Mouse (Mus musculus) stomach, embryonic 16.5 days (tissue): ENCODE results near the gene Stk39. TPM values are rescaled to one million over a fixed set of nuclear protein-coding genes. Genes with fewer than 3 reads are reported as not detected.

Experiments used
- ATAC-seq: fragments of 200-750 bp; cut with Nextera tagmentation; 2 replicates; pipeline ENCODE4 v1.8.0; 2017; ENCODE audit warnings: moderate number of reproducible peaks, moderate TSS enrichment; ENCODE audit not compliant: insufficient read depth, low FRiP score
- H3K27ac ChIP-seq: fragments of 300-500 bp; sonication (generic); 2 replicates; pipeline ENCODE4 v1.5.1; 2014; ENCODE audit warnings: low read length
- H3K27me3 ChIP-seq: fragments of 300-500 bp; sonication (generic); 2 replicates; pipeline ENCODE4 v1.6.1; 2014; ENCODE audit warnings: low read length, control low read depth, mixed read lengths; ENCODE audit not compliant: control insufficient read depth, insufficient read depth
- H3K36me3 ChIP-seq: fragments of 300-500 bp; sonication (generic); 2 replicates; pipeline ENCODE4 v1.6.1; 2014; ENCODE audit warnings: low read length; ENCODE audit not compliant: control insufficient read depth, insufficient read depth
- H3K4me1 ChIP-seq: fragments of 300-500 bp; sonication (generic); 2 replicates; pipeline ENCODE4 v1.6.1; 2014; ENCODE audit warnings: low read length, control low read depth, mixed read lengths; ENCODE audit not compliant: control insufficient read depth, insufficient read depth
- H3K4me2 ChIP-seq: fragments of 300-500 bp; sonication (generic); 2 replicates; pipeline ENCODE4 v1.6.1; 2014; ENCODE audit warnings: low read depth, low read length, mixed read lengths
- H3K4me3 ChIP-seq: fragments of 300-500 bp; sonication (generic); replicated peaks from 2 replicates; pipeline ENCODE4 v1.5.1; 2014; ENCODE audit warnings: mild to moderate bottlenecking, low read length
- H3K9ac ChIP-seq: fragments of 300-500 bp; sonication (generic); 2 replicates; pipeline ENCODE4 v1.6.1; 2014; ENCODE audit warnings: low read length
- H3K9me3 ChIP-seq: fragments of 300-500 bp; sonication (generic); replicated peaks from 2 replicates; pipeline ENCODE4 v1.6.1; 2016; ENCODE audit warnings: low read length, control low read depth; ENCODE audit not compliant: control insufficient read depth
- WGBS: fragments of 180-500 bp; shearing (Covaris S2); extraction: QIAGEN DNeasy Blood & Tissue Kit; methylation state at CpG from one replicate; pipeline ENCODE4 v1.1.7; 2014; 5-methylcytosine and 5-hydroxymethylcytosine counted together
- polyA plus RNA-seq: library from polyadenylated mRNA; unstranded; fragments of >200 nt; fragmentation: Nextera tagmentation; extraction: Ambion mirVana; gene quantifications from 2 replicates; pipeline ENCODE4 v1.2.1, GENCODE M21; 2015

The Stk39 gene
- polyA plus RNA-seq, 1 experiment from 2014 or later: 9.4 TPM

- Histone ChIP-seq H3K4me2 (no peak overlapping the region), H3K27ac (no peak overlapping the region), H3K9ac (no peak overlapping the region), H3K9me3 (no peaks in the 10 kb centered on the region), H3K4me3 (no peak overlapping the region), H3K36me3 (no peaks in the 10 kb centered on the region), H3K4me1 (0 out of 2 replicates have a peak, but pooled peaks cover 4% of the 10 kb centered on the region), H3K27me3 (no peaks in the 10 kb centered on the region)
- ATAC-seq: no peak
- 66% methylated on average over 6 of the region's 6 CpGs for WGBS
Measured at GRCm38 (mm10) chr2:68371912-68372311, 100.2 kb downstream of the Stk39 start.

GRCm38 (mm10) chr2:68370326-68370725 is 101.7 kb downstream of the Stk39 start:
- H3K4me1 ChIP-seq: no peaks in the 10 kb centered on the region; the same call in 1 of the 2 replicates
- no peak overlapping the region for H3K27ac ChIP-seq
- H3K9ac ChIP-seq: no peak overlapping the region
- no peaks in the 10 kb centered on the region for H3K9me3 ChIP-seq
- H3K36me3 ChIP-seq: no peaks in the 10 kb centered on the region
- 85% methylated on average over 5 of the region's 5 CpGs for whole genome bisulfite sequencing
- H3K4me2 ChIP-seq: no peak overlapping the region
- ATAC-seq: no peak
- no peak overlapping the region for H3K4me3 ChIP-seq
- H3K27me3 ChIP-seq: no peaks in the 10 kb centered on the region

DNA sequence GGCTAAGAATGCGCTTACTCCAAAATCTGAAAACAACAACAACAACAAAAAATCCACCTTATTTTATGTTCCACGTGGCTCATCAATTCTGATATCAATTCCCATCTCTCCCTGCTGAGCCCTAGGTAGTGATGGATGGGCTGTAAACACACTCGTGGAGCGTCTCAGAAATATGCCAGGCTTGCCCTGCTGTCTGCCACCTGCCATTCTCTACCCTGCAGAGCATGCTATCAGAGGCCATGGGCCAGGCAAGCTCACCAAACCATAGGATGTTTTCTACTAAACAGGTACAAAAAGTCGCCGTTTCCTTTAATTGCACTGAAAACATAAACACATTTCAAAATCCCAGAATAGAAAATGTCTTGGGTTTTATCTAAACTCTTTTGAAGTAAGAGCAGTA is 103.0 kb downstream of the Stk39 start:
- Histone ChIP-seq H3K27me3 (no peaks in the 10 kb centered on the region), H3K4me1 (peaks cover 3% of the 10 kb centered on the region; the same call in 1 of the 2 replicates), H3K4me3 (no peak overlapping the region), H3K36me3 (no peaks in the 10 kb centered on the region), H3K4me2 (no peak overlapping the region), H3K9ac (no peak overlapping the region), H3K27ac (no peak overlapping the region), H3K9me3 (no peaks in the 10 kb centered on the region)
- WGBS: 84% methylated on average over 6 of the region's 6 CpGs
- no peak for ATAC-seq

DNA sequence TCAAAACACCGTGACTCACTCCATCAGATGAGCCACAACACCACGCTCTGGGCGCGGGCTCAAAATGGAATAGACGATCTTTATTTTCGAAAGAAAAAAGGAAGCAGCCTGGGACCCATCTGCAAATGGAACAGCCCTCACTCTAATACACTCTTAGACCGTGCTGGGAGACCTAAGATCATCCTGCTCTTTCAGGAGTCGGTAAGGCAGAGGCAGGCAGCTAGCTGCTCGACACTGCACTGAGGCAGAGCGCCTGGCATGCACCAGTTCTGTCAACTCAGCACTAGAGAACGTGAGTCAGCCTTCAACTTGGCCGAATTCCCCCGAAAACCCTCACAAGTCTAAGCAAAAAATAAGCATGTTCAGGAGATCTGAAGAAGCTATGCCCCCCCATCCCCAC is 104.1 kb downstream of the Stk39 start:
- H3K4me2 ChIP-seq: no peak overlapping the region
- H3K36me3 ChIP-seq: no peaks in the 10 kb centered on the region
- H3K9me3 ChIP-seq: no peaks in the 10 kb centered on the region
- no peak for ATAC-seq
- H3K27ac ChIP-seq: no peak overlapping the region
- no peaks in the 10 kb centered on the region for H3K27me3 ChIP-seq
- H3K4me3 ChIP-seq: no peak overlapping the region
- H3K4me1 ChIP-seq: peaks cover 3% of the 10 kb centered on the region; the same call in 1 of the 2 replicates
- H3K9ac ChIP-seq: no peak overlapping the region
- WGBS: 58% methylated on average over 13 of the region's 13 CpGs

DNA sequence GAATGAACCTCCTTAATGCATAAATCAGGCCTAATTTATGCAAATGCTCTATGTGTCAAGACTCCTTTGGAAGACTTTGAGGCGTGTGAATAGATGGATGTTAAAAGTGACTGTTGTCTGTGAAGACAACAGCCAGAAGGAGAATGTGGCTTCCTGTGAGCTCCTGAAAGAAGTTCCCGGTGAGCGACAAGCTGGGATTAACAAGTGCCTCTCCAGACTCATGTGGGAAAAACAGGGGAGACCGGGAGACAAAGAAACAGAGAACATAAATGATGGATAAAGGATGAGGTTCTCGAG is 105.2 kb downstream of the Stk39 start:
- no peaks in the 10 kb centered on the region for H3K27me3 ChIP-seq
- H3K4me1 ChIP-seq: peaks cover 3% of the 10 kb centered on the region; the same call in 1 of the 2 replicates
- 63% methylated on average over 5 of the region's 5 CpGs for WGBS
- H3K4me2 ChIP-seq: no peak overlapping the region
- no peak overlapping the region for H3K4me3 ChIP-seq
- no peak overlapping the region for H3K27ac ChIP-seq
- H3K9ac ChIP-seq: no peak overlapping the region
- no peaks in the 10 kb centered on the region for H3K36me3 ChIP-seq
- no peaks in the 10 kb centered on the region for H3K9me3 ChIP-seq
- ATAC-seq: no peak

DNA sequence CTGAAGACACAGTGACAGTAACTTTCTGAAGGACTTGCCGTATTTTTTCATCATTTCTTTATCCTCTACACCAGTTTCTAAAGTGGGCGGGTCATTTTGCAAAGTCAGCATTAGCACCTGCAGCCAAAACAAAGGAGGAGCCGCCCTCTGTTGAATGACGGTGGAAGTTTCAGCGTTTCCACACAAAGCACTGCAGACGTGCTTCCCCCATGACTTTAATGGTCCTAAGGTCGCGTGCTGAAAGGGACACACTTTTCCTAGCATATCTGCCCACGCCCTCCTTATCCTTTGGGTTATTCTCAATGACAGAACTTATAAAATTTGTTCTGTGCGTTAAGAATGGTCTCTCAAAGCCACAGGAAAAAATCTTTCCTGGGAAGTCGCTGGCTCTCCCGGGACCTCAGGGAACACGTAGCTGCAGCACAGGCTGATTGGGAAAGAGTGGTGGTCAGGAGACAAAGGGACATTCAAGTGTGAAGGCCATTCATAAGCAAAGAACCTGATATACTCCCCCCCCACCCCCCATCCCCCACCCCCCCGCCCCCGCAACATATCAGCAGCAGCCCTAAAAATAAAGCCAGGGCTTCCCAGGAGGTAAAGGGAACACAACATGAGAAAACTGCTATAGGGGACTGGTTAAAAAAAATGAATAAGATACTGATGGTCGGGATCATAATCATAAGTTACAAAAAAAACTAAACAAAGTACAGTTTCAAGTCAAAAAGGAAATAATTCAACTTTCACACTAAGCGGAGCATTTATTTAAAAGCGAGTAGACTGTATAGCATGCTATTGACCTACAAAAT is 105.8 kb downstream of the Stk39 start:
- ATAC-seq: no peak
- H3K9me3 ChIP-seq: no peaks in the 10 kb centered on the region
- no peak overlapping the region for H3K4me3 ChIP-seq
- WGBS: 29% methylated on average over 18 of the region's 18 CpGs
- no peak overlapping the region for H3K27ac ChIP-seq
- H3K4me2 ChIP-seq: no peak overlapping the region; the same call in 1 of the 2 replicates
- peaks cover 3% of the 10 kb centered on the region; the same call in 1 of the 2 replicates for H3K4me1 ChIP-seq
- no peaks in the 10 kb centered on the region for H3K27me3 ChIP-seq
- H3K9ac ChIP-seq: peak overlapping the region; percentile 16; the same call in 1 of the 2 replicates
- no peaks in the 10 kb centered on the region for H3K36me3 ChIP-seq

GRCm38 (mm10) chr2:68365504-68365903 is 106.6 kb downstream of the Stk39 start:
- Histone ChIP-seq H3K4me3 (no peak overlapping the region), H3K27me3 (no peaks in the 10 kb centered on the region), H3K27ac (no peak overlapping the region), H3K4me2 (no peak overlapping the region), H3K9ac (no peak overlapping the region), H3K36me3 (no peaks in the 10 kb centered on the region), H3K4me1 (peaks cover 3% of the 10 kb centered on the region; the same call in 1 of the 2 replicates), H3K9me3 (no peaks in the 10 kb centered on the region)
- no peak for ATAC-seq
- 44% methylated on average over 7 of the region's 7 CpGs for WGBS

DNA sequence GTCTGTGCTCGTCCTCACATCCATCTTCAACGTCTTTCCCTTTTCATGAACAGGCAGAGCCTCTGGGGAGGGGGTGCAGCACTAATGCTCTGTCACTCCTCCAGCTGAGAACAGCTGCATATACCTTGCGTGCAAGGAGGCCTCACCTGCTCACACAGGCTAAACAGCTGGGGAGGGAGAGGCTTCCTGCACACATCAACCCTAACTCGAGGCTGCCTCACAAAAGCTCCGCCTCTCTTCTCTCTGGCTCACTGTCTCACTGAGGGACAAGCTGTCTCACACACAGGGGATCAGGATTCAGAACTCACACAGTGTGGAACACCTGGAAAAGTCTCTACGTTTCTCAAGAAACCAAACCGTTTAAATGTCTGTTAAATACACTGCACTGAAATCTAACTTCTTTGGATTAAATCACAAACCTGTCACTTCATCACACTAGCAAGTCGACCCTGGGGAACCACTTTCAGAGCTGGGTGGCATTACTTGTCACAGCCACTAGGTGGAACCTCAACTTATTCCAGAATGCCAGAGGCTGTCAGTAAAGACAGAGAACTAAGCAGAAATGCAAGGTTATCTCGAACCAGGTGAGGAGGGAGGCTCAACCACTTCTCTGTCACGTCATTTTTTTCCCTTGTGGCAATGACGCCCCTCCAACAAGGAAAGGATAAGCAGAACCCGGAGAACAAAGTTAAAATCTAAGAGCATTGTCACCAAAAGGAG is 107.7 kb downstream of the Stk39 start:
- Histone ChIP-seq H3K4me3 (no peak overlapping the region), H3K27ac (no peak overlapping the region), H3K4me2 (no peak overlapping the region), H3K36me3 (no peaks in the 10 kb centered on the region), H3K27me3 (no peaks in the 10 kb centered on the region), H3K4me1 (peaks cover 3% of the 10 kb centered on the region; the same call in 1 of the 2 replicates), H3K9ac (no peak overlapping the region), H3K9me3 (no peaks in the 10 kb centered on the region)
- 25% methylated on average over 12 of the region's 12 CpGs for WGBS
- peak; percentile 35; the same call in 1 of the 2 replicates for ATAC-seq

- no peak for ATAC-seq
- peaks cover 5% of the 10 kb centered on the region for H3K36me3 ChIP-seq
- peaks cover 3% of the 10 kb centered on the region; the same call in 1 of the 2 replicates for H3K4me1 ChIP-seq
- H3K9ac ChIP-seq: no peak overlapping the region
- H3K27ac ChIP-seq: no peak overlapping the region
- WGBS: 84% methylated on average over 4 of the region's 4 CpGs
- H3K9me3 ChIP-seq: no peaks in the 10 kb centered on the region
- no peaks in the 10 kb centered on the region for H3K27me3 ChIP-seq
- H3K4me3 ChIP-seq: no peak overlapping the region
- H3K4me2 ChIP-seq: no peak overlapping the region
Measured at GRCm38 (mm10) chr2:68363159-68363558, 108.9 kb downstream of the Stk39 start.
